Mouse (Mus musculus) erythroblast, embryonic 14.5 days (primary cell): ENCODE data around the gene Trpv3.

Source experiments
- GATA1 ChIP-seq: IDR thresholded peaks from 2 replicates; pipeline ENCODE4 v1.6.1; 2012; ENCODE audit warnings: low read length, inconsistent platforms, mixed read lengths
- TAL1 ChIP-seq: IDR thresholded peaks from 3 replicates; pipeline ENCODE4 v1.6.1; 2012; ENCODE audit warnings: low read length, inconsistent platforms, mixed read lengths

DNA sequence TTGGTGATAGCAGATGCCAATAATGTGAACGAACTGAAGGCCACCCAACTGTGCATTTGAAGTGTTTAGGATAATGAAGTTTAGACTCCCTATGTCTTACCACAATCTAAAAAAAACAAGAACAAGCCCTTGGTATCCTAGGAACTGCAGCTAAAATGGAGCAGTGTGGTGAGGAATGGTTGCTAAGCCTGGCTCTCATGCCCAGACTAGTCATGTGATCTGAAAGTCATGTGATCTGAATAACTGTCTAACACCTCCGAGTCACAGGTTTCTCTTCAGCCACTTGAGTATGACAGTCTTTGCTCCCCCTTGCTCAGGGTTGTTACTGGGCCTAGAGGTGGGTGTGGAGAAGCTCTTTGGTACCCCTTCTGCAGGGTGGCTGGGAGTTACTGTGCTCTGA lies 34.7 kb upstream of the Trpv3 start:
- TF ChIP-seq GATA1 (no peak), TAL1 (no peak)
